Mouse (Mus musculus): ENCODE measurements around the gene Pcdh15. TPM values are rescaled to one million over a fixed set of nuclear protein-coding genes. Genes with fewer than 3 reads are reported as not detected.

The Pcdh15 gene
- total and polyA plus RNA-seq, 3 experiments: not detected

DNA sequence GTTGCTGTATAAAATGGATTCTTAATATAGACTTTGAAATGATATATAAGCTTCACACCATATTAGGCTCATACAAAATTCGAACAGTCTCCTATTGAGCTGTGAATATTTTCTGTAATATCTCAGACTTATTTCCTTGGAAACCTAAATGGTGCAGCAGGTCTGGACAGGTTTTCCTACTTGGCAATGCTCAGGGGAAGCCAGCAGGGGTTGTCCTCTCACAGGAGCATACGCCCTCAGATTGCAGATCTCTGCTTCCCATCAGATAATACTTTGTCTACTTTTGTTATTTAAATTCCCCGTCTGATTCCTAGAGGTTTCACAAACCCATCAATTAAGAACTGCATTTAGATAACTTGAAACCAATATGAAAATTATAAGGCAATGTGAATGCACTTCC, 1492.7 kb downstream of the Pcdh15 start:
- Histone ChIP-seq H3K4me1 (ENCODE audit: control insufficient read depth in 1 of 2, insufficient read depth in 2 of 2, low read length in 2 of 2) (no peaks in the 10 kb centered on the region), H3K27me3 (ENCODE audit: control insufficient read depth in 1 of 2, insufficient read depth in 2 of 2, low read length in 2 of 2) (no peaks in the 10 kb centered on the region), H3K79me2 (ENCODE audit: control insufficient read depth, insufficient read depth, low read length, poor library complexity) (no peaks in the 10 kb centered on the region), H3K27ac (ENCODE audit: control insufficient read depth, low read depth, low read length) (no peak overlapping the region), H3K9me3 (replicated peaks; ENCODE audit: insufficient read depth, low read length) (no peaks in the 10 kb centered on the region), H3K36me3 (ENCODE audit: control insufficient read depth in 1 of 2, insufficient read depth in 2 of 2, low read length in 2 of 2) (no peaks in the 10 kb centered on the region), H3K4me3 (ENCODE audit: control insufficient read depth in 1 of 2, insufficient read depth in 1 of 2, low read depth in 2 of 2, low read length in 2 of 2) (no peak overlapping the region), H3K9ac (ENCODE audit: control insufficient read depth, low read depth, low read length, poor library complexity, severe bottlenecking) (no peak overlapping the region)
- TF ChIP-seq TBP (IDR thresholded peaks at IDR 0.05; ENCODE audit: low read depth, low read length): no peak
- DNase-seq (ENCODE audit: low read depth, low spot score): no peak

DNA sequence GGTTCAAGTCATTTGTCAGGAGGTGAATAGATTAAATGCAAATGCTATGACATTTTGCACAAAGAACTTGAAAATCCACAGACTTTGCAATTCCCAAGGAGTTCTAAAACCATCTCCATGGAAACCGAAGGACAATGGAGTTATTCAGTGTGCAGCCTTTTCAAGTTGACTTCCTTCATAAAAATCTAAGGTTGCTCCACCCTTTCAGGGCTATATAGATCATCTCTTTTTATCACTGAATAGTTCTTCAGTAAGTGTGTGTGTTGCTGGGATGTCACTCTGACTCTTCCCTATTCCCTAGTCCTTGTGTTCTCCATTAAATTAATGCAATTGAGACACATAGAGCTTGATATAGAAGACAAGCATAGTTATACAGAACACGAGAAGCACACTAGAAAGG, 1508.5 kb downstream of the Pcdh15 start:
- no peak for DNase-seq (ENCODE audit: low read depth, low spot score)
- no peaks in the 10 kb centered on the region for H3K9me3 ChIP-seq (replicated peaks; ENCODE audit: insufficient read depth, low read length)
- H3K36me3 ChIP-seq (ENCODE audit: control insufficient read depth in 1 of 2, insufficient read depth in 2 of 2, low read length in 2 of 2): no peaks in the 10 kb centered on the region
- no peaks in the 10 kb centered on the region for H3K4me1 ChIP-seq (ENCODE audit: control insufficient read depth in 1 of 2, insufficient read depth in 2 of 2, low read length in 2 of 2)
- H3K9ac ChIP-seq (ENCODE audit: control insufficient read depth, low read depth, low read length, poor library complexity, severe bottlenecking): no peak overlapping the region
- no peaks in the 10 kb centered on the region for H3K79me2 ChIP-seq (ENCODE audit: control insufficient read depth, insufficient read depth, low read length, poor library complexity)
- no peak for TF ChIP-seq POLR2A (IDR thresholded peaks at IDR 0.05; ENCODE audit: control insufficient read depth in 1 of 2, insufficient read depth in 1 of 2, low read depth in 1 of 2, low read length in 2 of 2, poor library complexity in 1 of 2)
- no peak overlapping the region for H3K27ac ChIP-seq (ENCODE audit: control insufficient read depth, low read depth, low read length)
- no peaks in the 10 kb centered on the region for H3K27me3 ChIP-seq (ENCODE audit: control insufficient read depth in 1 of 2, insufficient read depth in 2 of 2, low read length in 2 of 2)
- H3K4me3 ChIP-seq (ENCODE audit: control insufficient read depth in 1 of 2, insufficient read depth in 1 of 2, low read depth in 2 of 2, low read length in 2 of 2): no peak overlapping the region

DNA sequence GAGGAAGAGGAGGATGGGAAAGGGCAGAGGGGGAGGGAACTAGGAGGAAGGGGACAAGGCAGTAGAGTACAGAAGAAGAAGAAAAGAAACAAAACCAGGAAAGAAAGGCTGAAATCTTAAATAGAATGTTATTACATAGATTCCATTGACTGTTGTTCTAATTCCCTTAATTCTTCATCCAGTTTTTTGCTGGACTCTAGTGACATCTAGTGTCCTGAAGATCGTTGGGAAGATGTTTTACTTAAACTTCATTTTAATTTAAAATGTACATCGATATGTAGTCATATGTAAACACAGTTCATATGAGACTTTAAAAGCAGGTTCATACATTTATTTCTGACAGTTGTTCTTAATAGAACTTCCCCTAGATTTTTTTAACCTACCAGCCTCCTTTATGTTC, 1522.7 kb downstream of the Pcdh15 start:
- Histone ChIP-seq H3K79me2 (ENCODE audit: control insufficient read depth, insufficient read depth, low read length, poor library complexity) (no peaks in the 10 kb centered on the region), H3K36me3 (ENCODE audit: control insufficient read depth in 1 of 2, insufficient read depth in 2 of 2, low read length in 2 of 2) (no peaks in the 10 kb centered on the region), H3K4me1 (ENCODE audit: control insufficient read depth in 1 of 2, insufficient read depth in 2 of 2, low read length in 2 of 2) (no peaks in the 10 kb centered on the region), H3K4me3 (ENCODE audit: control insufficient read depth in 1 of 2, insufficient read depth in 1 of 2, low read depth in 2 of 2, low read length in 2 of 2) (no peak overlapping the region), H3K27ac (ENCODE audit: control insufficient read depth, low read depth, low read length) (no peak overlapping the region), H3K9ac (ENCODE audit: control insufficient read depth, low read depth, low read length, poor library complexity, severe bottlenecking) (no peak overlapping the region), H3K27me3 (ENCODE audit: control insufficient read depth in 1 of 2, insufficient read depth in 2 of 2, low read length in 2 of 2) (no peaks in the 10 kb centered on the region), H3K9me3 (replicated peaks; ENCODE audit: insufficient read depth, low read length) (no peaks in the 10 kb centered on the region)
- no peak for DNase-seq (ENCODE audit: low read depth, low spot score)
- no peak for TF ChIP-seq ZKSCAN1 (IDR thresholded peaks at IDR 0.05; ENCODE audit: low read depth, low read length)
- TF ChIP-seq MXI1 (IDR thresholded peaks at IDR 0.05; ENCODE audit: low read depth, low read length): no peak
- TF ChIP-seq BHLHE40 (IDR thresholded peaks at IDR 0.05; ENCODE audit: borderline replicate concordance, low read depth, low read length): no peak
- no peak for TF ChIP-seq GABPA (IDR thresholded peaks at IDR 0.05; ENCODE audit: low read depth, low read length)
- TF ChIP-seq POLR2AphosphoS5 (IDR thresholded peaks at IDR 0.05; ENCODE audit: borderline replicate concordance, low read depth, low read length): no peak
- TF ChIP-seq HCFC1 (IDR thresholded peaks at IDR 0.05; ENCODE audit: low read depth, low read length): no peak
- TF ChIP-seq MYC (IDR thresholded peaks at IDR 0.05; ENCODE audit: low read depth, low read length): no peak

DNA sequence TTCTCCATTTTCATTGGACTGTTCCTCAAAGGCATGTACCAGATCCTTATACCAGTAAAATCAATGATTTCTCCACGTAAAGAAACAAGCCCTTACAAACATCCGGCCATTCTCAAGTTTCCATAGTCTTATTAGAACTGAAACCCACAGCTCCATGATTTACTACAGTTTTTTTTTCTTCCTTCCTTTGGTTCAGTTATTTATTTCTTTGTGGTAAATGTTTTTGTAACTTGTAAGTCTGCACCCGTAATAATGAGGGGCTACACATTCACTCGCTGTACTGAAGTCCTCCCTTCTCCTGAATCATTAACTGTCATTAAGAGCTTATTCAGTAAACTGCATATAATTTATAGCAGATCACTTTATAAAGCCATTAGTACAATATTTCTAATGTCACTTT, 1526.6 kb downstream of the Pcdh15 start:
- Histone ChIP-seq H3K9ac (ENCODE audit: control insufficient read depth, low read depth, low read length, poor library complexity, severe bottlenecking) (no peak overlapping the region), H3K4me1 (ENCODE audit: control insufficient read depth in 1 of 2, insufficient read depth in 2 of 2, low read length in 2 of 2) (no peaks in the 10 kb centered on the region), H3K36me3 (ENCODE audit: control insufficient read depth in 1 of 2, insufficient read depth in 2 of 2, low read length in 2 of 2) (no peaks in the 10 kb centered on the region), H3K27me3 (ENCODE audit: control insufficient read depth in 1 of 2, insufficient read depth in 2 of 2, low read length in 2 of 2) (no peaks in the 10 kb centered on the region), H3K9me3 (replicated peaks; ENCODE audit: insufficient read depth, low read length) (no peaks in the 10 kb centered on the region), H3K4me3 (ENCODE audit: control insufficient read depth in 1 of 2, insufficient read depth in 1 of 2, low read depth in 2 of 2, low read length in 2 of 2) (no peak overlapping the region), H3K27ac (ENCODE audit: control insufficient read depth, low read depth, low read length) (no peak overlapping the region), H3K79me2 (ENCODE audit: control insufficient read depth, insufficient read depth, low read length, poor library complexity) (no peaks in the 10 kb centered on the region)
- no peak for DNase-seq (ENCODE audit: low read depth, low spot score)
- TF ChIP-seq TAL1 (IDR thresholded peaks at IDR 0.05; ENCODE audit: low read length): no peak
- no peak for TF ChIP-seq KAT2A (conservative IDR thresholded peaks at IDR 0.05; ENCODE audit: low read depth, low read length)
- no peak for TF ChIP-seq E2F4 (IDR thresholded peaks at IDR 0.05; ENCODE audit: borderline replicate concordance, low read depth, low read length)
- TF ChIP-seq MYC (IDR thresholded peaks at IDR 0.05; ENCODE audit: low read depth, low read length): no peak
- TF ChIP-seq MYB (IDR thresholded peaks at IDR 0.05; ENCODE audit: low read depth, low read length): no peak
- TF ChIP-seq ZKSCAN1 (IDR thresholded peaks at IDR 0.05; ENCODE audit: low read depth, low read length): no peak
- no peak for TF ChIP-seq CHD1 (IDR thresholded peaks at IDR 0.05; ENCODE audit: low read depth, low read length)
- TF ChIP-seq POLR2A (IDR thresholded peaks at IDR 0.05; ENCODE audit: control insufficient read depth in 1 of 2, insufficient read depth in 1 of 2, low read depth in 1 of 2, low read length in 2 of 2, poor library complexity in 1 of 2): no peak
- no peak for TF ChIP-seq CHD2 (IDR thresholded peaks at IDR 0.05; ENCODE audit: low read length)
- no peak for TF ChIP-seq ZC3H11A (IDR thresholded peaks at IDR 0.05; ENCODE audit: low read depth, low read length)
- no peak for TF ChIP-seq MAFK (IDR thresholded peaks at IDR 0.05; ENCODE audit: borderline replicate concordance, low read depth, low read length)
- TF ChIP-seq MEF2A (IDR thresholded peaks at IDR 0.05; ENCODE audit: extremely low read depth, insufficient replicate concordance, low read depth, low read length, poor library complexity, severe bottlenecking): no peak
- no peak for TF ChIP-seq ZMIZ1 (IDR thresholded peaks at IDR 0.05; ENCODE audit: low read depth, low read length)

Data from MEL (cell line).